Mouse (Mus musculus): ENCODE data around the gene Rap1gap. TPM values are rescaled to one million over a fixed set of nuclear protein-coding genes. Genes with fewer than 3 reads are reported as not detected.
A peak's percentile ranks its signal among the peaks of the same experiment; 100 is the strongest.

Rap1gap gene
- total RNA-seq, 2 experiments from 2014 or later = 5.3 to 5.6 TPM

GRCm38 (mm10) chr4:137661547-137661946 lies 3.0 kb upstream of the Rap1gap start:
- no peak for DNase-seq

- no peak for DNase-seq
Observed at GRCm38 (mm10) chr4:137663491-137663890, 1.0 kb upstream of the Rap1gap start.

GRCm38 (mm10) chr4:137664980-137665675 lies 602 bp downstream of the Rap1gap start:
- DNase-seq = no peak

GRCm38 (mm10) chr4:137665791-137666190 lies 1.3 kb downstream of the Rap1gap start:
- no peak for DNase-seq

DNA sequence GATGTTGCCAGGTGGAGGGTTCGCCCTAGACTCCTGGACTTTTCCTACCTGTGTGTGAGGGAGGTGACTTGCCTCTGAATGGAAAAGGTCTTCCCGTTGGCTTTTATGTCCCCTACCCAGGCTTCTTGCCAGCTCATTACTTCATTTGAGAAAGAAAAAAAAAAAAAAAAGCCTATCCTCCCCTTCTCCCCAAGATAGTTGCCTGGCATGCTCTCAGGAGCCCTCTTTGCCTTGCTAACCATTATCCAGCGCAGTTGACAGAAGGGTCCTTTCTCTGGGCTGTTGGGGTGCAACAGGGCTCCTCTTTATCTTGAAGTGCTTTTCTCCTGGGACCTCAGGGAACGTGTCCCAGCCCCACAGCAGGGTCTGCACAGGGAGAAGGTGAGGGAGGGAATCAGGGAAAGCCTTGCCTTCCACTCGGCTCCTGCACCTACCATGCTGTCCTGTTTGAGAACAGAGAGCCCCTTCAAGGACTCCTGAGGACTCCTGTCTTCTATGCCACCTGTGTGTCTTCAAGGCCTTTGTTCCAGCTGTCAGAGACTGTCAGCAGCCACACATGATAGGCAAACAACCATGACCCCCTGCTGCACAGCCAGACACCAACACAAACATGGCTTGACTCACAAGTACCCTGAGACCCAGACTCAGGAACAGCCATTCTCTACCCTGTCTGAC lies 1.9 kb downstream of the Rap1gap start:
- DNase-seq = no peak

DNA sequence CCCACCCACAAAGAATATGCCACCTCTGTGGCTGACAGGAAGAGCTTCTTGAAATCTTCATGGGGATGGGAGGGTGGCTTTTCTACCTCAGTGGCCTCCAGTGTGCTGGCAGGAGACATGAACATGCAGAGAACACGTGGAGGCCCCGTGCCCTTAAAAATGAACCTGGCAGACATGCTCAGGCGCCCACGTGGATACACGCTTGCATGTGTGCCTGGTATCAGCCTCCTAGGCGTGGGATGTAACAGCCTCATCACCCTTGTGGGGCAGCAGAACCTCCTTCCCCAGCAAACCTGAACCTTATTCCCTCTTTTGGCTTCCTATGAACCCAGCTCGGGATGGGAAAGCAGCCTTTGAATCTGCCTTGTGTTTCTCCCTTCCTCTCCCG lies 2.4 kb downstream of the Rap1gap start:
- no peak for DNase-seq

DNA sequence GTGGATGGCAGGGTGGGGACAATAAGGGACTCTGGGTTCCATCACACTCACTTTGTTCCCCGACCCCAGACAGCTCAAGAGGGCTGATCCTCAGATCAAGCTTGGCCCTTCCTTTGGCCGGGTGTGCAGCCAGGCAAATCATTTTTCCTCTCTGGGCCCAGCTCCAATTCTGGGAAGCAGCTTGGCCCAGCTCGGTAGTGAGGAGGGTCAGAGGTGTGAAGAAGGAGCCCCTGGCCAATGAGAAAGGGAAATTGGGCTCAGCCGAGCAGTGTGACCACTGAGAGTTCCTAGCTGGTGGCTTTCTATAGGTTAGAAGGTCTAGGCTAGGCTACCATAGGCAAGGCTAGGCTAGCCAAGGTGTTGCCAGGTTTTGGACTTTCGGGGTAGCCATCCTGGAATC lies 3.2 kb downstream of the Rap1gap start:
- no peak for DNase-seq

DNA sequence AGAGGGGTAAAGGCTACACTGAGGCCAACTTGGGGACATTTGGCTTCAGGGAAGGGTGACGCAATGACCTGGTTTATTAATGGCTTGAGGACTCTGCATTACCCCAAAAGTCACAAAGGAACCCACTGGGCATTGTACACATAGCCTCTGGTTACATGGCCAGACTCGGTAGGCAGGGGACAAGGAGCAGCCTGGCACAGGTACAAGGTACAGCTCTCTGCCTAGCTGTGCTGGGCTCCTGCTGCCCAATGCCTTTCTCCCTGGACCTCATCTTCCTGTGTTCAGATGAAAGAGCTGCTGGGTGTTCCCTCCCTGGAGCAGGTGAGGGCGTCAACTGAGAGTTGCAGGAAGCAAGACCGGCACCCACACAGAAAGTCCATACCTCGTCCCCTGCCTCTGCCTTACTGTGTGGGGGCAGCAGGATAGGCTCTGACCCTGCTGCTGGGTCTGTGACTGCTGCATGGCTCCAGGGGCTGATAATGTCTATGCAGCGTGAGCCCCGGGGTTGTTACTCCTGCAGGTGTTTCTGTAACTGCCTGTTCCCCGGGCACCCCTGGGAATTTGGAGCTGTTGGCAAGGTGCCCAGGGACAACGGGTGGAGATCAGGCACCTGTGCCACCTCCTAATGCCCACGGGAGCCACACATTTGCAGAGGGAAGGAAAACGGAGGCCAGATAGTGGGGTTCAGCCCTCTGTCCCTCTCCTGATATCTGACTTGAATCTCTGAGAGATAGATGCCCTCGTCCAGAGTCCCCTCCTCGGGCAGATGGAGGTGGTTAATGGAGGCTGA lies 7.4 kb downstream of the Rap1gap start:
- DNase-seq = no peak

- no peak for DNase-seq
Observed at GRCm38 (mm10) chr4:137675566-137675965, 11.0 kb downstream of the Rap1gap start.

DNA sequence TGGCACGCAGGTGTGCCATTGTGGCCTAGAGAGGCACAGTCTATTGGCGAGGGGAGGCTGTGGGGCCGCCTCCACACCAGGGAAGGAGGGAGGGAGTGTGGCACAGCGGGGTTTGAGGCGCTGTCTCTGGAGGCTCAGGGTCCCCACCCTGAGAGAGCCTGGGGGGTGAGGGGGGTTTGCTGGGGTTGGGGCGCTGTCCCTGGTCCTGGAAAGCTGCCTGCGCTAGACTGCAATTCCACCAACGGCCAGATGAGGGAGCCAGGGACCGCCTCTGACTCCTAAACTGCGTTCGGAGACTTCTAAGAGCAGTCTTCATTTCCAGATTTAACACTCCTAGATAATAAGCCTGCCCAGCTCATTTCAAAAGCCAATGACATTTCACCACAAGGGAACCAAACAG lies 11.5 kb downstream of the Rap1gap start:
- DNase-seq = peak; percentile 81

DNA sequence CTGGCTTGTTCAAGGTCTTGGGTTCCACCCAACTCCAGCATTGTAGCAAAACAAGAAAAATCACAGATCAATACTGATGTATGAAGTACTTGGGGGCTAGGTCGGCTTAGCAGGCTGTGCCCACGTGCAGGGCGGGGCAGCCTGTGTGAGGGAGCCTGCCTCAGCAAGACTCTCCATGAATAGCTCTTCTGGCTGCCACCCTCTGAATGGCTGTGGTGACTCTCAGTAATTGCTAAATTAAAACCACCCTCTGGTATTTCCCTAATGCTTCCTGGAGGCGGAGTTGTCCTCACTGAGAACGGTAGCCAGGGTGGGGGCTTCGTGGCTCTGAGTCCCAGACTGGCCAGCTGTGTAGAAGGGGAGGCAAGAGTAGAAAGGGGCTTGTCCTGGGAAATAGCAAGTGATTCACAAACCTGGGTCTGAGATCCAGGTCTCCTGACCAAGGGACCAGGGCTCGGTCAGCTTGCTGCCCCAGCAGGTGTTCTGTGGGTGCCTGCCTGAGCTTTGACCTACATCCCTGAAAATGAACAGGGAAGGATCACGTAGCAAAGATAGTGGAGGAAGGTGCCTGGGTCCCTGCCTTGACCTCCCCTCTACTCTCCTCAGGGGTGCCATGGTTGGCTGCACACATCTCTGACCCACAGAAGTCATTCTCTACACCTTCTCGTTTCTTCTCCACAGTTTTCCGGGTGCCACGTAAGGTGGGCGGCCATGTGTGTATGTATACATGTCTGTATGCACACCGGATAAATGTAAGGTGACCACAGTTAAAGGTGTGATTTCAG lies 12.4 kb downstream of the Rap1gap start:
- no peak for DNase-seq

GRCm38 (mm10) chr4:137677906-137678305 lies 13.4 kb downstream of the Rap1gap start:
- no peak for DNase-seq

- DNase-seq = no peak
Observed at GRCm38 (mm10) chr4:137678568-137678967, 14.0 kb downstream of the Rap1gap start.

DNA sequence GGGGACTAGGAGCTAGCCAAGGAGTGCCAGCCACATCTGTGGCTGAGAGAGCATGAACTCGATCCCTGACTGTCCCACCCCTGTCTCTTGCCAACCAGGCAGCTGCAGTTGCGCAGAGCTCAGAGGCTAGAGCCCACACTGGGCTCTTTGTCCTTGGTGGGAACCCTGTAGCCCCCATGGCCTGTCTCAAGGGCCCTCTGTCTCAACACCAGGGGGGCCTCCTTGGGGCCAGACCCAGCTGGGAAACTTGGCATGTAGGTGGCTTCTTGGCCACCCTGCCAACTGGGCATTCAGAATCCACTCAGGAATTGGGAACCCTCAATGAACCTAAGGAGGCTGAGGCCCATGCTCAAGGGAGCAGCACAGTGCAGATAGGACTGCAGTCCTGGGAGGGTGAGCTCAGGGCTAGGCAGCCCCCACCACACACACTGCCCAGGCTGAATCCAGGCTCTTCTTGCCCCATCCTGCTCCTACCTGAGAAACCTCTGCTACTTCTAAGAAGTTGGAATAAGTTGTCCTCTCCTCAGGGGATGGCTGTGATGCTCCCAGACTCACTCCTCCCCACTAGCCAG lies 15.5 kb downstream of the Rap1gap start:
- no peak for DNase-seq

GRCm38 (mm10) chr4:137680721-137681120 lies 16.2 kb downstream of the Rap1gap start:
- no peak for DNase-seq

GRCm38 (mm10) chr4:137681408-137682104 lies 17.0 kb downstream of the Rap1gap start:
- DNase-seq = peak; percentile 44

DNA sequence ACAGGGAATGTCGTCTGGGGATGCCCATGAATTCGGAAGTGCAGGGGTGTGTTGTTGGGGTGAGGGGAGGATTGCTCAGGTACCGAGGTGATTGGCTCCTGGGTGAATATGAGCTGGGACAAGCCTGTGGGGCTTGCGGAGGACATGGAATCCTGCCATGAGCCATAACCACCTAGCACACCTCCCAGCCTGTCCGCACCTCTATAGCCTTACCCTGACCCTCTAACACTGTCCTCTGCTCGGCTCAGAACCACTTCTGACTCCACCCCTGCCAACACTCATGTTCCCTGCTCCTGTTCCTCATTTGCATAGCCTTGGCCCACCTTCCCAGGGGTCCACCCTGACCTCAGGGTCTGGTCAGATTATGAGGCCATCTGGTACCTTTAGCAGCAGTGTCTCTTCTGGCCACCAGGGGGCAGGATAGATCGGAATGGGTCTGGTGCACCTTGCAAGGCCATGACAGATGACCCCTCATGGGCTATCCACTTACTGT lies 18.5 kb downstream of the Rap1gap start:
- DNase-seq = peak; percentile 40

- DNase-seq = no peak
Observed at GRCm38 (mm10) chr4:137684830-137685343, 20.4 kb downstream of the Rap1gap start.

DNA sequence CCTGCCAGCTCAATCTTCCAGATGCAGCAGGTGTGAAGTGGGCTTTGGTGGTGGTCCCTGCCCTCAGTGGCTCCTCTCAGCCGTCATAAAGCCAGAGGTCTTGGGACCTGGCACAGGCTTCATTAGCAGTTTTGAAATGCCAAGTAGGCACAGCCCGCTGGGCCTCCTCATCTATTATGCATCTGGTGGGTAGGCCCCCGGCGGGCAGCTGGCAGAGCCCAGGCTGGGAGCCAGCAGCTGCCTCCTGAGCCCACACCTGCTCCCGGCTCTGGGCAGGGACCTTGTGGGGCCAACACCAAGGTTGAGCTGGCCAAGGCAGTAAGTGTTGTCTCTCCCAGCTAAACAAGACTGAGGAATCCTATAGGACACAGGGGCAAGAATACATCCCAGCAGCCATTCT lies 21.8 kb downstream of the Rap1gap start:
- DNase-seq = no peak

GRCm38 (mm10) chr4:137687234-137687825 lies 22.8 kb downstream of the Rap1gap start:
- DNase-seq = no peak
